Mouse (Mus musculus): ENCODE results near the gene Chtf18.

DNA sequence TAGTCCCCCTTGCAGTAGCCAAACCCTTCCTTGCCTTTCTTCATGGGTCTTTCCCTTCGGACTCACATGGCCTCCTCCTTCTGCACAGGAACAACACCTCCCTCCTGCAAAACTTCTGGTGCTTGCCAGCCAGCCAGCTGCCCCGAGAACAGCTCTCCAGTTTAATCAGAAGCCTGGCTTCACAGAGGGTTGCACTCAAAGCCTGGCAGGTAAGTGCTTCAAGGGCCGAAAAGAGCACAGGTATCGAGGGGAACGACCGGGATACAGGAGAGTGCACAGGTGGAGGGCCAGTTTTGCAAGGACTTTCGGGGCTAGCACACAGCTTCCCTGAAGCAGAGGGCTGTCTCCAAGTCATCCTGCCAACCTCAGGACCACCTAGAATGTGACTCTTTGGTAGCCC lies 11.6 kb upstream of the Chtf18 start:
- TF ChIP-seq CTCF (IDR thresholded peaks at IDR 0.05; ENCODE audit: borderline replicate concordance, control insufficient read depth, extremely low read depth, insufficient read depth, low read length, poor library complexity): no peak
- TF ChIP-seq POLR2A (IDR thresholded peaks at IDR 0.05; ENCODE audit: control insufficient read depth, extremely low read depth, insufficient read depth, low read length, poor library complexity): no peak

Measured in thymus, adult 2 months (tissue).